ENCODE assay signal across 9 mouse cellular contexts in the genomic region with DNA sequence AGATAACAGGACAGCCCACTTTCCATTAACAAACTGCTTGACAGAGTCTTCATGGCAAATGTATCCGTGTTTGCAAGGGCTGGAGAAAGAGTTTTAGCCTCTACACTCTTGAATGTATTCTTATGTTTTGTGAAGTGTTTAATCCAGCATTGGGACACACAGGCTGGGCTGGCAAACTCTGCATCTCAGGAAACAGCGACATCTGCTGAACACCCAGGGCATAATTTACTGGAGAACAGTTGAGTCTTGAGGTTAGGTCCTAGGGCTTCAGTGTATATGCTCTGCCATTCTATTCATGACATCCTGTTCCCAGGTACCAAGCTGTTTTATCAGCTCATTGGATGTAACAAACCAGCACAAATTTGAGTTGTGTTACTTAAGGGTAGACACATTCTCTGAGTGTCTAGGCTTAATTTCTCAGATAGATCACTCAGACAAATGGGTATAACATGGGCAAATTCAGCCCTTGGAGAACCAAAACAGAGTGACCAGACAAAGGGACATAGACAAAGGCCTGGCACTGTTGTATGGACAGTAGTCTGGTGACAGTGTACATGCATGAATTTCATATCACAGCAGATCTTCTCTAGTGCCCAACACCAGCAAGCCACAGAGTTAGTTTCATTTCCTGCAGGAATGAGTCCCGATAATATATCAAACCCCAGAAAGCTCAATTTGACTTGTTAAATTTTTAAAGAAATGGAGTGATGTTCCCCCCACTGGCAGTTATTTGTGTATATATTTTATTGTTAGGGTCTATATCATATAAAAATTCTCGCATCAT.
DNase-seq lines count a peak whose midpoint lies in the region; ATAC-seq and TF ChIP-seq lines count a peak whose summit lies in the region.
"Had no signal": no experiment of that assay in that cellular context is flagged by ENCODE, and none has a peak within 500 bp of the region (broad histone marks: within the 10 kb centered on the region; RNA-seq: fewer than 3 reads in every experiment).

No protein-coding gene starts in this region.

- no peak overlapping the region for H3K4me2 ChIP-seq in heart, embryonic 11.5 days

- no peak for TF ChIP-seq POLR2A in cortical plate, adult 2 months (IDR thresholded peaks at IDR 0.05; ENCODE audit: extremely low read depth, insufficient read depth, low read length)

- intact Hi-C loops in heart, postnatal 10 days (cut with DNase I) = no loop called here
- intact Hi-C loops in left cerebral cortex, postnatal 14 days (cut with DNase I) = loop anchor here (10.0 kb wide), 1 partner anchor 455 kb away; no protein-coding TSS in a partner anchor

- no peak overlapping the region for H3K27ac ChIP-seq in heart, embryonic 11.5 days (ENCODE audit: low read depth, low read length)
- no peak overlapping the region for H3K27ac ChIP-seq in cortical plate, adult 2 months (ENCODE audit: insufficient read depth, low read length)

- no peaks in the 10 kb centered on the region for H3K36me3 ChIP-seq in heart, embryonic 11.5 days (ENCODE audit: control insufficient read depth, insufficient read depth, low read length)
- H3K36me3 ChIP-seq: G1E had no signal

- no peaks in the 10 kb centered on the region for H3K27me3 ChIP-seq in heart, embryonic 11.5 days (ENCODE audit: control insufficient read depth, insufficient read depth, low read length)

- WGBS in heart, embryonic 11.5 days (ENCODE audit: insufficient replicate concordance) = 62% methylated on average over 4 of the region's 4 CpGs

- no peaks in the 10 kb centered on the region for H3K9me3 ChIP-seq in heart, embryonic 11.5 days (replicated peaks; ENCODE audit: control insufficient read depth, low read length)

- H3K9ac ChIP-seq in heart, embryonic 11.5 days (ENCODE audit: low read depth, low read length) = no peak overlapping the region

- no peaks in the 10 kb centered on the region for H3K4me1 ChIP-seq in heart, embryonic 11.5 days (ENCODE audit: control insufficient read depth, insufficient read depth, low read length)
- H3K4me1 ChIP-seq in cortical plate, adult 2 months (ENCODE audit: control insufficient read depth, insufficient read depth, low read length) = no peaks in the 10 kb centered on the region

- peak; percentile 37 to 50 for DNase-seq in heart, postnatal 10 days
- peak; percentile 19 for DNase-seq in NIH3T3 (ENCODE audit: low read depth)
- peak; percentile 63 for DNase-seq in heart, postnatal 4 days
- DNase-seq in left cerebral cortex, postnatal 14 days (ENCODE audit: low spot score in 2 of 2) = peak; percentile 22 to 40
- DNase-seq in retina, postnatal 1 day = peak; percentile 23
- DNase-seq in T-cell, adult 2 months (ENCODE audit: low spot score) = no peak

- peak; percentile 56 for TF ChIP-seq CTCF in cortical plate, adult 2 months (IDR thresholded peaks at IDR 0.05; ENCODE audit: extremely low read depth, insufficient read depth, low read length)

- H3K4me3 ChIP-seq in heart, embryonic 11.5 days (ENCODE audit: low read depth, low read length) = no peak overlapping the region
- no peak overlapping the region for H3K4me3 ChIP-seq in cortical plate, adult 2 months (ENCODE audit: insufficient read depth, low read length)

- ATAC-seq in heart, embryonic 11.5 days (replicated peaks; ENCODE audit: insufficient number of reproducible peaks, low FRiP score, low TSS enrichment) = no peak
